Mouse (Mus musculus) heart, adult 18-20 months (tissue): Measurements from ENCODE around the gene 4933411K16Rik. TPM values are rescaled to one million over a fixed set of nuclear protein-coding genes. Genes with fewer than 3 reads are reported as not detected.
A peak's percentile ranks its signal among the peaks of the same experiment; 100 is the strongest.

ENCODE experiments used
- DNase-seq, 2 experiments: peaks; one replicate each; pipeline ENCODE4 v3.0.0; 2021 to 2022; ENCODE audit warnings: mixed read lengths in 1 of 2
- total RNA-seq, 2 experiments: library from RNA; stranded (reverse); gene quantifications; 2 replicates each; pipeline ENCODE4 v1.2.3; 2021

The 4933411K16Rik gene
- total RNA-seq, 2 experiments from 2014 or later, result not detected

GRCm38 (mm10) chr19:42035456-42036248, 16.4 kb upstream of the 4933411K16Rik start, which contains the start of gene Ankrd2:
Gene Ankrd2 (plus strand): TSS chr19:42036000.
- DNase-seq, result peak; percentile 86 to 90

GRCm38 (mm10) chr19:42036357-42036756, 15.7 kb upstream of the 4933411K16Rik start:
- no peak for DNase-seq

- no peak for DNase-seq
These were observed 14.8 kb upstream of the 4933411K16Rik start for GRCm38 (mm10) chr19:42037167-42037702.

DNA sequence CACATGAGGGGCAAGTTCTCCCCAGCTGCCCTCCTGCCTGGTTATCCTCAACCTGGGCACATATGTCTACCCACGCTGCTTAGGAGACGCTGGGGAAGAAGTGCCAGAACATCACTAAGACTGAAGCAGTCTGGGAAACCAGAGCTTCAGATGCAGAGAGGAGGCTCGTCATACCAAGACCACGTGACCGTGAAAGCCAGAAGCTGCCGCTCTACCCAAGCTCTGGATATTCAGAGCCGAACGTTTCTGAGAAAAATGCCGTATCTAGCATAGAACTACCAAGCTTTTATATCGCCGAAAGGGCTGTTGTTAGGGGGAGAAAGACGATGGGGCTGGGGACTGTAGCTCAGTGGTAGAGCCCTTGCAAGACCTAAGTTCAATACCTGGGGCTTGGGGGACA, 13.7 kb upstream of the 4933411K16Rik start:
- DNase-seq, result no peak

- no peak for DNase-seq
These were observed 8.1 kb upstream of the 4933411K16Rik start for GRCm38 (mm10) chr19:42043988-42044387.

DNA sequence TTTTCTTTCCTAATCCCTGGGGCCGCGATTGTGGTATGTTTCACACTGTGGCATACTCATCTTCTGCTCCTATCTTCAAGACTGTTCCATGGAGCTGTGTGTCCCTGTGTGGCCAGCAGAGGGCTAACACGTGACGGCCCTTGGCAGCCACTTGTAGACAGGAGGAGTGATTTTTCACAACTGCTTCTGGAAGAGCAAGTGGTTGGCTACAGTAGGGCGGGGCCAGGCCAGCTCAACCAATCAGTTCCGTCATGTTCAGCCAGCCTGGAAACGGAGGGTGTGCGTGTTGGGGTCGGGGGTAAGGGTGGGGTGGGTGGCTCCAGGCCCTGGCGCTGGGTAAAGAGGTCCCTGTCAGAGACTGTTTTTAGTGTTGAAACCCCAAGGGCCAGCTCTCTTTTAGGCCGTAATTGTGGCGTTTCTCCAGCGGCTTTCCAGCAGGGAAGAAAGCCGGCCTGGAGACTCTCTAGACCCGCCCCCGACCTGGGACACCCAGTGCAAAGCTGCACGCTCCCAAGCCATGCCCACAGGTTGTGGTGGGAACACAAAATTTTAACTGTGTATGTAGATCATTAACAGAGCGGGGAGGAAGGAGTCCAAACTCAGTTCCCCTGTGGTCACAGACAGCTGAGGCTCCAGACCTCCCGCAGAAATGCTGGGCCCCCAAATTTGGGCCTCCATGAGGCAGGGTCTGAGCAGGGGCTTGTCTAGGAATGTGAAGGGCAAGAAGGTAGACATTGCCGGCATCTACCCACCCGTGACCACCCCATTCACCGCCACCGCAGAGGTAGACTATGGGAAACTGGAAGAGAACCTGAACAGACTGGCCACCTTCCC, 6.6 kb upstream of the 4933411K16Rik start, which contains the start of gene Hoga1:
Gene Hoga1 (plus strand): TSS at position 342 of the 834 bp plus-strand sequence.
- DNase-seq, result peak; percentile 84 to 91

GRCm38 (mm10) chr19:42050251-42050650, 1.8 kb upstream of the 4933411K16Rik start:
- no peak for DNase-seq

GRCm38 (mm10) chr19:42051351-42051750, 697 bp upstream of the 4933411K16Rik start:
- DNase-seq, result no peak

DNA sequence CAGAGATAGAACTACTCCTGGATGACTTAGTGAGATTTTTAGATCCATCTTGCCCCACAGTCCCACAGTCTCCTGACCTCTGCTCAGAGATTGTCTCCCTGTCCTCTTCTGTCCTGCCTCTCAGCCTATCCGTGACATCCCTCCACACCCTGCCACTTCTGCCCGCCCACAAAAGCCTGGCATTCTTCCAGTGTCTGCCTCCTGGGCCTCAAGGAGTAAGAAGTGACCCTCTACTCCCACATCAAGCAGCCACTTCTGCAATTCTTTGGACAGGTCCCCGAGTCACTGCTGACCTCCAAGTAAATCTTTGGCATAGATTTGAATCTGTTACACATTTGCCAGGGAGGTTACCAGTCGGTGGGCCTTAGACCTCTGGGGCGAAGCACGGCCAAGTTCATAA, 2.2 kb downstream of the 4933411K16Rik start:
- no peak for DNase-seq

GRCm38 (mm10) chr19:42055881-42056280, 3.8 kb downstream of the 4933411K16Rik start:
- peak; percentile 72 to 82 for DNase-seq

DNA sequence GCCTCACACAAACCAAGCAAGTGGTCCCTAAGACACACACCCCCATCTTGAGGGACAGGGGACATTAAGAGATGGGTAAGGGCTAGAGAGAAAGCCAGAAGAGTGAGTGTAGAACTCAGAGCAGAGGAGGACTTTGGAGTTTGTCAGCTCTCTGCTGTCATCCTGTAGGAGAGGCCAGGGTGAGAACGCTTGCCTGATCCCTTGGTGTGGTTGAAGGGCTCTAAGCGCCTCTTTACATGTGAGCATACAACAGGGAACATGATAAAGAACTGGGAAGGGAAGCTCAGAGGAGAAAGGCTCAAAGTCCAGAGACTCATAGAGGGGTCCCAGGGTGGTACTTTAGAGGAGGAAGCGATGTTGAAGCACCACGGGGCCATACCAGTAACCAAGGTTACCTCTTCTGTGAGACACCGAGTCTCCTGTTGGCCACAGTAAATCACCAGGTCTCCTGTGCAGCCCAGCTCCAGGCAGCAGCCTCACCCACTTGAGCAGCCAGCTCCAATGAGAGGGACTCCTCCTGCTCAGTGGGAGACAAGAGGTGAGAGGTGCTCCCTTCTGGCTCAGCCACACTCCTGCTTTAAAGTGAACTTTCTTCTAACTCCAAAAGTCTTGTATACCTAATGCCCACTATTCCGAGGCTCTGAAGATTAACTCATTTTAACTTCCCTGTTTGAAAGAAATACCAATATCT, 4.8 kb downstream of the 4933411K16Rik start:
- DNase-seq, result no peak

DNA sequence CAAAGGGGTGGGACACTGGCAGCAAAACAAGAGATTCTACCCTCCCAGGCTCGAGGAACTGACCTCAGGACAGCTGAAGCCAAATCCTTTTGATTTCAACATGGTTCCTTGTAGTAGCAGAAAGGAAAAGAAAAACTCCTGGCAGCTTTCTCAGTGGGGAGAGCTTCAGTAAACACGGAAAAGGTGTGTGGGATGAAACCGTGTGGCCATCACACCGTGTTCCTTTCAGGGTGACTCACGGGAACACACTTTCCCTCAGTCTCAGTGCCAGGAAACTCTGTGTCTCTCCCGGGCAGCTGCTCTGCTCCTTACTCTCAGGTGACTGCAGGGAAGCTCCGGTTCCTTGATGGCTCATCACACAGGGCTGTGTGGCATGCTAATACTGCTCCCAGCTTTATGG, 6.4 kb downstream of the 4933411K16Rik start:
- no peak for DNase-seq

GRCm38 (mm10) chr19:42061443-42061842, 9.4 kb downstream of the 4933411K16Rik start:
- DNase-seq, result no peak

GRCm38 (mm10) chr19:42068441-42069240, 16.6 kb downstream of the 4933411K16Rik start:
- DNase-seq, result peak; percentile 42 to 58

GRCm38 (mm10) chr19:42069241-42069525, 17.1 kb downstream of the 4933411K16Rik start:
- DNase-seq, result peak in 1 of 2 experiments; percentile 59

- DNase-seq, result no peak
These were observed 19.2 kb downstream of the 4933411K16Rik start for GRCm38 (mm10) chr19:42071221-42071620.

DNA sequence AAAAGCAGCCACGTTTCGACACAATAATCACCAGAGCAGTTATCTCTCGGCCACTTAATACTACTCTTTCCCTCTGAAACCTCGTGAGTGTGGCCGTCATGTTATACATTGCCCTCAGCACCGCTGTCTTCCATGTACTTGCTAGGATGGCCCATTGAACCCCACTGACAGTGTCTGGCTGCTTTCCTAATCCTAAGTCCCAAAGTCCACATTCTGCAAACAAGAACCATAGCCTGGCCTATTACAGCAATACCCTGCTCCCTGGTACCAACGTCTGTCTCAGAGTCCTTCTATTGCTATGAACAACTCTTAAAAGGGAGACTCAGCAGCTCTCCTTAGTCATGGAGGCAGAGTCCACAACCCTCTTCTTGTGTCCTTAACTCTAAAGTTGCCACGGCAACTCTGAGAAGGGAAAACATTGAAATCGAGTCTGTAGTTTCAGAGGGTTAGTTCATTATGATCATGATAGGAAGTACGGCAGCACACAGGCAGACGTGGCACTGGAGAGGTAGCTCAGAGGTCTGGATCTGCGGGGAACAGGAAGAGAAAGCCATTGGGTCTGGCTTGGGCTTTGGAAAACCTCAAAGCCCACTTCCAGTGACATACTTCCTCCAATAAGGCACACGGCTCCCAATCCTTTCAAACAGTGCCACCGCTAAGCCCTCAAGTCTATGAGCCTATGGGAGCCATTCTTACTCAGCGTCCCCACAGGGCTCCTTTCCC, 20.0 kb downstream of the 4933411K16Rik start:
- no peak for DNase-seq

- no peak for DNase-seq
These were observed 20.8 kb downstream of the 4933411K16Rik start for GRCm38 (mm10) chr19:42072802-42073201.

DNA sequence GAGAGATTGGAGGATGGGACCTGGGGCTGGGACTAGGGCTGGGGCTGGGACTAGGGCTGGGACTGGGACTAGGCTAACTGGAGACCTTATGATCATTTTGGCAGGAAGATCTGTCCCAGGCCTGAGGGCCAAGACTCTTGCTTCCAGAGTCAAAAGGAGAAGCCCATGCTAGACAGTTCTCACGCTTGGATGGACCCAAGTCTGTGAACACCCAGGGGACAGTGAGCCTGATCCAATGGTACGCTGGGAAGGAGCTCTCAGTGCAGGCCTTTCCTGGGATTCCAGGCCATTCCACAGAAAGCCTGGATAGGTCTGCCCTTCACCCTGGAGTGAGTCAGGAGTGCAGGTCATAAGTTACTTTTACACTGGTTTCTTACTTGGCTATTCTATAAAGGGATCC, 23.0 kb downstream of the 4933411K16Rik start:
- DNase-seq, result peak in 1 of 2 experiments; percentile 51

GRCm38 (mm10) chr19:42075992-42076391, 23.9 kb downstream of the 4933411K16Rik start:
- no peak for DNase-seq

- DNase-seq, result no peak
These were observed 26.5 kb downstream of the 4933411K16Rik start for GRCm38 (mm10) chr19:42078566-42078965.
